Mouse (Mus musculus): ENCODE measurements around the gene Gm20822. TPM values are rescaled to one million over a fixed set of nuclear protein-coding genes. Genes with fewer than 3 reads are reported as not detected.
"Not testable (repeated sequence)": the region's sequence is repeated elsewhere in the genome, so short reads cannot be mapped to it uniquely, and the experiment has no call there.

Gm20822 gene
- total RNA-seq (2022) = not detected

GRCm38 (mm10) chrY:15884671-15885070, at the start of gene Gm20822:
Gene Gm20822 (minus strand): TSS chrY:15884771.
- not testable (repeated sequence) for DNase-seq (ENCODE audit: low spot score in 2 of 2)
